Mouse (Mus musculus): ENCODE measurements around the gene Pramef20. TPM values are rescaled to one million over a fixed set of nuclear protein-coding genes. Genes with fewer than 3 reads are reported as not detected.
"Not testable (repeated sequence)": the region's sequence is repeated elsewhere in the genome, so short reads cannot be mapped to it uniquely, and the experiment has no call there.

Pramef20 gene
- polyA plus RNA-seq, 1 experiment from 2014 or later, result not detected

- TF ChIP-seq EP300 (optimal IDR thresholded peaks at IDR 0.05) (no peak), CTCF (IDR thresholded peaks at IDR 0.05; ENCODE audit: low read depth) (no peak)
- H3K9me3 ChIP-seq (ENCODE audit: control insufficient read depth, low read length), result no peaks in the 10 kb centered on the region
- DNase-seq (ENCODE audit: low spot score) (no peak), ATAC-seq (ENCODE audit: low FRiP score, low TSS enrichment) (no peak)
- H3K36me3 ChIP-seq (ENCODE audit: control insufficient read depth, insufficient read depth, low read length), result no peaks in the 10 kb centered on the region
- H3K4me3 ChIP-seq (ENCODE audit: low read depth, low read length), result no peak overlapping the region
- WGBS, result 23% methylated on average over 4 of the region's 4 CpGs
- H3K4me2 ChIP-seq (replicated peaks; ENCODE audit: low read depth), result no peak overlapping the region
- H3K9ac ChIP-seq (ENCODE audit: low read length), result no peak overlapping the region
- H3K27me3 ChIP-seq (ENCODE audit: control insufficient read depth, insufficient read depth, low read length), result no peaks in the 10 kb centered on the region
- no peaks in the 10 kb centered on the region for H3K4me1 ChIP-seq (replicated peaks; ENCODE audit: control insufficient read depth, insufficient read depth)
- H3K27ac ChIP-seq (replicated peaks), result no peak overlapping the region
These were observed 25.0 kb upstream of the Pramef20 start for GRCm38 (mm10) chr4:144402712-144403111.

GRCm38 (mm10) chr4:144396316-144396715 is 18.6 kb upstream of the Pramef20 start:
- 16% methylated on average over 3 of the region's 3 CpGs for WGBS
- Histone ChIP-seq H3K27ac (replicated peaks) (no peak overlapping the region), H3K9me3 (ENCODE audit: control insufficient read depth, low read length) (no peaks in the 10 kb centered on the region), H3K27me3 (ENCODE audit: control insufficient read depth, insufficient read depth, low read length) (no peaks in the 10 kb centered on the region), H3K4me2 (replicated peaks; ENCODE audit: low read depth) (no peak overlapping the region), H3K4me1 (replicated peaks; ENCODE audit: control insufficient read depth, insufficient read depth) (no peaks in the 10 kb centered on the region), H3K9ac (ENCODE audit: low read length) (no peak overlapping the region), H3K36me3 (ENCODE audit: control insufficient read depth, insufficient read depth, low read length) (no peaks in the 10 kb centered on the region), H3K4me3 (ENCODE audit: low read depth, low read length) (no peak overlapping the region)
- TF ChIP-seq EP300 (optimal IDR thresholded peaks at IDR 0.05), result no peak
- TF ChIP-seq CTCF (IDR thresholded peaks at IDR 0.05; ENCODE audit: low read depth), result no peak
- no peak for ATAC-seq (ENCODE audit: low FRiP score, low TSS enrichment)
- DNase-seq (ENCODE audit: low spot score), result no peak

- not testable (repeated sequence) for ATAC-seq (ENCODE audit: low FRiP score, low TSS enrichment); H3K4me3 ChIP-seq (ENCODE audit: low read depth, low read length); H3K36me3 ChIP-seq (ENCODE audit: control insufficient read depth, insufficient read depth, low read length); DNase-seq (ENCODE audit: low spot score); H3K27ac ChIP-seq (replicated peaks); H3K9me3 ChIP-seq (ENCODE audit: control insufficient read depth, low read length); H3K4me1 ChIP-seq (replicated peaks; ENCODE audit: control insufficient read depth, insufficient read depth); H3K27me3 ChIP-seq (ENCODE audit: control insufficient read depth, insufficient read depth, low read length); H3K9ac ChIP-seq (ENCODE audit: low read length); H3K4me2 ChIP-seq (replicated peaks; ENCODE audit: low read depth)
- 87% methylated on average over 3 of the region's 3 CpGs for WGBS
These were observed 20.1 kb downstream of the Pramef20 start, which contains the start of gene Gm13119 for GRCm38 (mm10) chr4:144357642-144358041. TSS of gene Gm13119 (plus strand) at chr4:144357942.

- H3K4me3 ChIP-seq (ENCODE audit: low read depth, low read length); ATAC-seq (ENCODE audit: low FRiP score, low TSS enrichment); DNase-seq (ENCODE audit: low spot score); H3K36me3 ChIP-seq (ENCODE audit: control insufficient read depth, insufficient read depth, low read length); H3K9me3 ChIP-seq (ENCODE audit: control insufficient read depth, low read length); H3K4me1 ChIP-seq (replicated peaks; ENCODE audit: control insufficient read depth, insufficient read depth); H3K27ac ChIP-seq (replicated peaks); H3K27me3 ChIP-seq (ENCODE audit: control insufficient read depth, insufficient read depth, low read length); H3K9ac ChIP-seq (ENCODE audit: low read length); H3K4me2 ChIP-seq (replicated peaks; ENCODE audit: low read depth): not testable (repeated sequence)
- WGBS, result 92% methylated on average over 2 of the region's 3 CpGs
These were observed 41.9 kb downstream of the Pramef20 start for GRCm38 (mm10) chr4:144335856-144336255.

GRCm38 (mm10) chr4:144329949-144330348 is 47.8 kb downstream of the Pramef20 start, which contains the start of gene Gm13128:
TSS of gene Gm13128 (plus strand) at chr4:144330249.
- H3K9me3 ChIP-seq (ENCODE audit: control insufficient read depth, low read length); DNase-seq (ENCODE audit: low spot score); H3K4me3 ChIP-seq (ENCODE audit: low read depth, low read length); H3K27me3 ChIP-seq (ENCODE audit: control insufficient read depth, insufficient read depth, low read length); H3K27ac ChIP-seq (replicated peaks); H3K4me1 ChIP-seq (replicated peaks; ENCODE audit: control insufficient read depth, insufficient read depth); H3K9ac ChIP-seq (ENCODE audit: low read length); ATAC-seq (ENCODE audit: low FRiP score, low TSS enrichment); H3K36me3 ChIP-seq (ENCODE audit: control insufficient read depth, insufficient read depth, low read length); H3K4me2 ChIP-seq (replicated peaks; ENCODE audit: low read depth): not testable (repeated sequence)
- 57% methylated on average over 4 of the region's 4 CpGs for WGBS

Other genes with a start within 250 kb of the Pramef20 start
- not detected in 2 replicates for gene Oog3, start 215.3 kb downstream of the Pramef20 start, polyA plus RNA-seq (2015; fragmentation: Nextera tagmentation; extraction: Ambion mirVana)
- gene Oog2, start 187.2 kb downstream of the Pramef20 start, polyA plus RNA-seq (2015; fragmentation: Nextera tagmentation; extraction: Ambion mirVana), result not detected in 2 replicates
- not detected in 2 replicates for gene C87977, start 164.6 kb downstream of the Pramef20 start, polyA plus RNA-seq (2015; fragmentation: Nextera tagmentation; extraction: Ambion mirVana)
- gene Pramel5, start 97.4 kb downstream of the Pramef20 start, polyA plus RNA-seq (2015; fragmentation: Nextera tagmentation; extraction: Ambion mirVana), result not detected in 2 replicates
- gene Gm13128, start 47.7 kb downstream of the Pramef20 start, polyA plus RNA-seq (2015; fragmentation: Nextera tagmentation; extraction: Ambion mirVana), result not detected in 2 replicates
- not detected in 2 replicates for gene Gm13119, start 20.0 kb downstream of the Pramef20 start, polyA plus RNA-seq (2015; fragmentation: Nextera tagmentation; extraction: Ambion mirVana)
- gene Pramef12, start 30.5 kb upstream of the Pramef20 start, polyA plus RNA-seq (2015; fragmentation: Nextera tagmentation; extraction: Ambion mirVana), result 0.25 and 0.28 TPM in 2 replicates
- gene 1700012P22Rik, start 60.8 kb upstream of the Pramef20 start, polyA plus RNA-seq (2015; fragmentation: Nextera tagmentation; extraction: Ambion mirVana), result not detected in 2 replicates
- gene Gm9944, start 75.4 kb upstream of the Pramef20 start, polyA plus RNA-seq (2015; fragmentation: Nextera tagmentation; extraction: Ambion mirVana), result not detected in 2 replicates
- gene Aadacl3, start 85.8 kb upstream of the Pramef20 start, polyA plus RNA-seq (2015; fragmentation: Nextera tagmentation; extraction: Ambion mirVana), result 0.11 and 0.17 TPM in 2 replicates
- not detected in 2 replicates for gene 9430007A20Rik, start 141.9 kb upstream of the Pramef20 start, polyA plus RNA-seq (2015; fragmentation: Nextera tagmentation; extraction: Ambion mirVana)
- not detected in 2 replicates for gene Gm13124, start 187.2 kb upstream of the Pramef20 start, polyA plus RNA-seq (2015; fragmentation: Nextera tagmentation; extraction: Ambion mirVana)
- not detected in 2 replicates for gene Aadacl4, start 235.8 kb upstream of the Pramef20 start, polyA plus RNA-seq (2015; fragmentation: Nextera tagmentation; extraction: Ambion mirVana)